Mouse (Mus musculus) hindbrain, embryonic 15.5 days (tissue): Measurements from ENCODE around the gene Cstb. TPM values are rescaled to one million over a fixed set of nuclear protein-coding genes. Genes with fewer than 3 reads are reported as not detected.
A peak's percentile ranks its signal among the peaks of the same experiment; 100 is the strongest.

Experiments
- ATAC-seq: fragments of 200-750 bp; cut with Nextera tagmentation; 2 replicates; pipeline ENCODE4 v1.8.0; 2017; ENCODE audit warnings: low read depth, moderate number of reproducible peaks, moderate TSS enrichment; ENCODE audit not compliant: low FRiP score
- H3K27ac ChIP-seq: fragments of 300-500 bp; sonication (generic); replicated peaks from 2 replicates; pipeline ENCODE4 v1.5.1; 2015; ENCODE audit warnings: mild to moderate bottlenecking, inconsistent platforms
- H3K27me3 ChIP-seq: fragments of 300-500 bp; sonication (generic); 2 replicates; pipeline ENCODE4 v1.6.1; 2015; ENCODE audit warnings: control low read depth, inconsistent platforms
- H3K36me3 ChIP-seq: fragments of 300-500 bp; sonication (generic); 2 replicates; pipeline ENCODE4 v1.6.1; 2015; ENCODE audit warnings: control low read depth, inconsistent platforms
- H3K4me1 ChIP-seq: fragments of 300-500 bp; sonication (generic); replicated peaks from 2 replicates; pipeline ENCODE4 v1.6.1; 2015; ENCODE audit warnings: control low read depth, inconsistent platforms
- H3K4me2 ChIP-seq: fragments of 300-500 bp; sonication (generic); 2 replicates; pipeline ENCODE4 v1.6.1; 2015; ENCODE audit warnings: moderate library complexity, mild to moderate bottlenecking, inconsistent platforms
- H3K4me3 ChIP-seq: fragments of 300-500 bp; sonication (generic); 2 replicates; pipeline ENCODE4 v1.5.1; 2015; ENCODE audit warnings: mild to moderate bottlenecking, inconsistent platforms
- H3K9ac ChIP-seq: fragments of 300-500 bp; sonication (generic); 2 replicates; pipeline ENCODE4 v1.6.1; 2015; ENCODE audit warnings: inconsistent platforms
- H3K9me3 ChIP-seq: fragments of 300-500 bp; sonication (generic); 2 replicates; pipeline ENCODE4 v1.6.1; 2016; ENCODE audit warnings: control low read depth, inconsistent platforms
- WGBS: fragments of 180-500 bp; shearing (Covaris S2); methylation state at CpG from one replicate; pipeline ENCODE4 v1.1.7; 2015; 5-methylcytosine and 5-hydroxymethylcytosine counted together
- microRNA-seq: library from miRNA; unstranded; fragments of <30 nt; microRNA quantifications from one replicate; pipeline ENCODE4, GENCODE M21; 2016
- polyA plus RNA-seq: library from polyadenylated mRNA; unstranded; fragments of >200 nt; fragmentation: Nextera tagmentation; extraction: Ambion mirVana; gene quantifications from 2 replicates; pipeline ENCODE4 v1.2.1, GENCODE M21; 2015

The Cstb gene
- polyA plus RNA-seq, 1 experiment from 2014 or later: 90.9 TPM

- Histone ChIP-seq H3K36me3 (no peaks in the 10 kb centered on the region), H3K4me1 (peaks cover 21% of the 10 kb centered on the region), H3K4me3 (peak within 1 kb of the TSS; percentile 69), H3K9me3 (no peaks in the 10 kb centered on the region), H3K27me3 (no peaks in the 10 kb centered on the region), H3K4me2 (peak within 1 kb of the TSS; percentile 94), H3K9ac (peak within 1 kb of the TSS; percentile 78), H3K27ac (peak within 1 kb of the TSS; percentile 69)
- under 1% methylated on average over 35 of the region's 35 CpGs for WGBS
- ATAC-seq: peak; percentile 95
Observed at GRCm38 (mm10) chr10:78464792-78465207, 39.3 kb downstream of the Cstb start, which contains the start of gene Pdxk. Gene Pdxk (minus strand): TSS chr10:78464975.

GRCm38 (mm10) chr10:78465472-78465871, 40.0 kb downstream of the Cstb start:
- H3K36me3 ChIP-seq: no peaks in the 10 kb centered on the region
- H3K9me3 ChIP-seq: no peaks in the 10 kb centered on the region
- no peaks in the 10 kb centered on the region for H3K27me3 ChIP-seq
- no peak overlapping the region for H3K27ac ChIP-seq
- H3K4me2 ChIP-seq: peak overlapping the region; percentile 94
- peak overlapping the region; percentile 69; the same call in 1 of the 2 replicates for H3K4me3 ChIP-seq
- ATAC-seq: peak; percentile 1; the same call in 1 of the 2 replicates
- H3K4me1 ChIP-seq: peaks cover 24% of the 10 kb centered on the region
- 81% methylated on average over 3 of the region's 3 CpGs for WGBS
- H3K9ac ChIP-seq: no peak overlapping the region

GRCm38 (mm10) chr10:78466647-78467046, 41.2 kb downstream of the Cstb start:
- no peaks in the 10 kb centered on the region for H3K9me3 ChIP-seq
- no peak for ATAC-seq
- no peak overlapping the region for H3K27ac ChIP-seq
- no peaks in the 10 kb centered on the region for H3K36me3 ChIP-seq
- no peak overlapping the region for H3K4me3 ChIP-seq
- H3K9ac ChIP-seq: no peak overlapping the region
- H3K4me2 ChIP-seq: no peak overlapping the region
- H3K4me1 ChIP-seq: peaks cover 28% of the 10 kb centered on the region
- H3K27me3 ChIP-seq: no peaks in the 10 kb centered on the region
- WGBS: 86% methylated on average over 9 of the region's 9 CpGs

GRCm38 (mm10) chr10:78467761-78468310, 42.4 kb downstream of the Cstb start:
- no peak for ATAC-seq
- 37% methylated on average over 2 of the region's 2 CpGs for WGBS
- H3K36me3 ChIP-seq: no peaks in the 10 kb centered on the region

GRCm38 (mm10) chr10:78470582-78471313, 45.3 kb downstream of the Cstb start:
- H3K4me3 ChIP-seq: no peak overlapping the region
- H3K27ac ChIP-seq: peak overlapping the region; percentile 65
- H3K27me3 ChIP-seq: no peaks in the 10 kb centered on the region
- H3K36me3 ChIP-seq: no peaks in the 10 kb centered on the region
- ATAC-seq: peak; percentile 71
- peaks cover 6% of the 10 kb centered on the region for H3K4me1 ChIP-seq
- 14% methylated on average over 15 of the region's 15 CpGs for WGBS
- H3K9ac ChIP-seq: no peak overlapping the region
- H3K4me2 ChIP-seq: peak overlapping the region; percentile 44
- H3K9me3 ChIP-seq: no peaks in the 10 kb centered on the region

More at GRCm38 (mm10) chr10:78467761-78468310, 42.4 kb downstream of the Cstb start:
- H3K9ac ChIP-seq: no peak overlapping the region
- H3K4me3 ChIP-seq: no peak overlapping the region
- H3K4me1 ChIP-seq: peaks cover 22% of the 10 kb centered on the region
- H3K27me3 ChIP-seq: no peaks in the 10 kb centered on the region
- no peak overlapping the region for H3K27ac ChIP-seq
- no peaks in the 10 kb centered on the region for H3K9me3 ChIP-seq
- H3K4me2 ChIP-seq: no peak overlapping the region

- Histone ChIP-seq H3K9ac (no peak overlapping the region), H3K9me3 (no peaks in the 10 kb centered on the region), H3K36me3 (no peaks in the 10 kb centered on the region), H3K4me3 (no peak overlapping the region), H3K4me1 (peaks cover 6% of the 10 kb centered on the region), H3K27ac (no peak overlapping the region), H3K4me2 (no peak overlapping the region), H3K27me3 (no peaks in the 10 kb centered on the region)
- ATAC-seq: no peak
- WGBS: 87% methylated on average over 3 of the region's 3 CpGs
Observed at GRCm38 (mm10) chr10:78472046-78472445, 46.6 kb downstream of the Cstb start.

GRCm38 (mm10) chr10:78473434-78473833, 48.0 kb downstream of the Cstb start:
- Histone ChIP-seq H3K27me3 (no peaks in the 10 kb centered on the region), H3K27ac (no peak overlapping the region), H3K9ac (no peak overlapping the region), H3K4me2 (no peak overlapping the region), H3K4me1 (peaks cover 6% of the 10 kb centered on the region), H3K4me3 (no peak overlapping the region), H3K9me3 (no peaks in the 10 kb centered on the region), H3K36me3 (no peaks in the 10 kb centered on the region)
- ATAC-seq: no peak
- 59% methylated on average over 5 of the region's 5 CpGs for WGBS

GRCm38 (mm10) chr10:78474759-78475158, 49.3 kb downstream of the Cstb start:
- Histone ChIP-seq H3K27me3 (no peaks in the 10 kb centered on the region), H3K9me3 (no peaks in the 10 kb centered on the region), H3K4me2 (no peak overlapping the region), H3K27ac (no peak overlapping the region), H3K9ac (no peak overlapping the region), H3K4me3 (no peak overlapping the region), H3K4me1 (peaks cover 6% of the 10 kb centered on the region), H3K36me3 (no peaks in the 10 kb centered on the region)
- 85% methylated on average over 8 of the region's 8 CpGs for WGBS
- ATAC-seq: no peak

- H3K9ac ChIP-seq: no peak overlapping the region
- H3K4me3 ChIP-seq: no peak overlapping the region
- H3K36me3 ChIP-seq: no peaks in the 10 kb centered on the region
- no peak overlapping the region for H3K27ac ChIP-seq
- no peaks in the 10 kb centered on the region for H3K9me3 ChIP-seq
- H3K27me3 ChIP-seq: no peaks in the 10 kb centered on the region
- H3K4me2 ChIP-seq: no peak overlapping the region
- WGBS: 81% methylated on average over 4 of the region's 4 CpGs
- H3K4me1 ChIP-seq: 0 out of 2 replicates have a peak, but pooled peaks cover 4% of the 10 kb centered on the region
- no peak for ATAC-seq
Observed at GRCm38 (mm10) chr10:78476821-78477220, 51.4 kb downstream of the Cstb start.

Small RNA genes within 50 kb of the gene (microRNA-seq; reads per million reads assigned to microRNA genes)
- gene Mir6410: not detected
- 3.1 reads per million, percentile 13 among the genes with 10 or more reads in this experiment for gene Mir6907
- gene Mir6908: not detected

Other genes with a start within 250 kb of the Cstb start
- 16.6 and 16.8 TPM in 2 replicates for gene Pwp2, start 240.5 kb upstream of the Cstb start, polyA plus RNA-seq
- gene Trappc10, start 181.0 kb upstream of the Cstb start, polyA plus RNA-seq: 27.5 and 29.4 TPM in 2 replicates
- gene Agpat3, start 73.2 kb upstream of the Cstb start, polyA plus RNA-seq: 83.5 and 86.4 TPM in 2 replicates
- 402 and 403 TPM in 2 replicates for gene Rrp1, start 12.6 kb upstream of the Cstb start, polyA plus RNA-seq
- gene Pdxk, start 39.3 kb downstream of the Cstb start, polyA plus RNA-seq: 46.5 and 49.8 TPM in 2 replicates
- not detected in 2 replicates for gene Olfr1358, start 91.8 kb downstream of the Cstb start, polyA plus RNA-seq
- 65.0 and 69.9 TPM in 2 replicates for gene Ilvbl, start 148.7 kb downstream of the Cstb start, polyA plus RNA-seq
- gene Syde1, start 166.3 kb downstream of the Cstb start, polyA plus RNA-seq: 3.1 and 4.2 TPM in 2 replicates
- not detected in 2 replicates for gene Olfr1357, start 192.4 kb downstream of the Cstb start, polyA plus RNA-seq